Comparison of ENCODE assay signal across 8 mouse cellular contexts in genomic region chr12:84907627-84908480, GRCm38 (mm10). TPM values are rescaled to one million over a fixed set of nuclear protein-coding genes. Genes with fewer than 3 reads are reported as not detected.
DNase-seq lines count a peak whose midpoint lies in the region; ATAC-seq lines count a peak whose summit lies in the region.

No protein-coding gene starts in this region.

- H3K4me3 ChIP-seq in hindbrain, embryonic 10.5 days = no peak overlapping the region
- no peak overlapping the region for H3K4me3 ChIP-seq in hindbrain, embryonic 11.5 days (ENCODE audit: low read depth, low read length)
- H3K4me3 ChIP-seq in lung, embryonic 16.5 days (ENCODE audit: low read length) = no peak overlapping the region

- ATAC-seq in hindbrain, embryonic 11.5 days (ENCODE audit: low FRiP score) = no peak
- ATAC-seq in lung, embryonic 16.5 days (ENCODE audit: low read depth) = peak; percentile 86
- ATAC-seq in megakaryocyte progenitor cell, adult 5-6 weeks (replicated peaks; ENCODE audit: poor library complexity) = no peak

- no peaks in the 10 kb centered on the region for H3K9me3 ChIP-seq in hindbrain, embryonic 10.5 days
- no peaks in the 10 kb centered on the region for H3K9me3 ChIP-seq in hindbrain, embryonic 11.5 days (ENCODE audit: control insufficient read depth, low read length)
- H3K9me3 ChIP-seq in lung, embryonic 16.5 days (ENCODE audit: control insufficient read depth, low read length) = no peaks in the 10 kb centered on the region

- DNase-seq in hindbrain, embryonic 10.5 days (ENCODE audit: low spot score) = peak; percentile 29
- no peak for DNase-seq in hindbrain, embryonic 11.5 days (ENCODE audit: low spot score)
- DNase-seq in cerebellum, adult 9-10 months = peak; percentile 88
- DNase-seq in heart, adult 9 months (ENCODE audit: low spot score in 2 of 2) = peak; percentile 58 to 68
- no peak for DNase-seq in embryo, embryonic 10 days (ENCODE audit: low spot score)
- no peak for DNase-seq in layer of hippocampus, postnatal 36 days

- peaks cover 14% of the 10 kb centered on the region for H3K4me1 ChIP-seq in hindbrain, embryonic 10.5 days (replicated peaks)
- H3K4me1 ChIP-seq in hindbrain, embryonic 11.5 days (replicated peaks; ENCODE audit: control insufficient read depth, insufficient read depth, low read length) = no peaks in the 10 kb centered on the region
- H3K4me1 ChIP-seq in lung, embryonic 16.5 days (replicated peaks; ENCODE audit: control insufficient read depth, insufficient read depth, low read length) = peaks cover 18% of the 10 kb centered on the region

- H3K36me3 ChIP-seq in hindbrain, embryonic 10.5 days = no peaks in the 10 kb centered on the region
- H3K36me3 ChIP-seq in hindbrain, embryonic 11.5 days (ENCODE audit: control insufficient read depth, insufficient read depth, low read length) = no peaks in the 10 kb centered on the region
- no peaks in the 10 kb centered on the region for H3K36me3 ChIP-seq in lung, embryonic 16.5 days (ENCODE audit: control insufficient read depth, insufficient read depth, low read length)

- H3K27ac ChIP-seq in hindbrain, embryonic 10.5 days = peak overlapping the region; percentile 66
- no peak overlapping the region; the same call in 1 of the 2 replicates for H3K27ac ChIP-seq in hindbrain, embryonic 11.5 days (ENCODE audit: low read depth, low read length)
- peak overlapping the region; percentile 83 for H3K27ac ChIP-seq in lung, embryonic 16.5 days (ENCODE audit: low read length)

- H3K4me2 ChIP-seq in hindbrain, embryonic 11.5 days (replicated peaks; ENCODE audit: low read depth, low read length) = no peak overlapping the region
- H3K4me2 ChIP-seq in lung, embryonic 16.5 days (ENCODE audit: low read depth, low read length) = no peak overlapping the region

- WGBS in hindbrain, embryonic 10.5 days = 71% methylated on average over 10 of the region's 10 CpGs
- WGBS in hindbrain, embryonic 11.5 days = 71% methylated on average over 10 of the region's 10 CpGs
- 35% methylated on average over 10 of the region's 10 CpGs for WGBS in lung, embryonic 16.5 days

- no peaks in the 10 kb centered on the region for H3K27me3 ChIP-seq in hindbrain, embryonic 10.5 days (ENCODE audit: insufficient read depth, poor library complexity, severe bottlenecking)
- H3K27me3 ChIP-seq in hindbrain, embryonic 11.5 days (ENCODE audit: control insufficient read depth, insufficient read depth, low read length) = no peaks in the 10 kb centered on the region
- no peaks in the 10 kb centered on the region for H3K27me3 ChIP-seq in lung, embryonic 16.5 days (ENCODE audit: control insufficient read depth, insufficient read depth, low read depth, low read length)

- no peak overlapping the region for H3K9ac ChIP-seq in hindbrain, embryonic 11.5 days (ENCODE audit: low read depth, low read length)
- H3K9ac ChIP-seq in lung, embryonic 16.5 days (ENCODE audit: low read length) = no peak overlapping the region

RNA-seq across cellular contexts. Expression of gene Ltbp2, which starts 31.5 kb away (rescaled TPM):
- 0.12 and 0.17 TPM in 2 replicates for polyA plus RNA-seq in hindbrain, embryonic 10.5 days (2016; fragmentation: Nextera tagmentation; extraction: Ambion mirVana)
- 0.08 and 0.09 TPM in 2 replicates for polyA plus RNA-seq in hindbrain, embryonic 11.5 days (2014; fragmentation: Nextera tagmentation; extraction: Ambion mirVana)
- polyA plus RNA-seq in lung, embryonic 16.5 days (2015; fragmentation: Nextera tagmentation; extraction: Ambion mirVana) = 18.6 and 19.8 TPM in 2 replicates
- total RNA-seq in megakaryocyte progenitor cell, adult 5-6 weeks (2015) = not detected in 2 replicates
- 1.2 TPM in 1 of 2 replicates, not detected in the other for total RNA-seq in megakaryocyte progenitor cell, adult 5-6 weeks (2017)
- under 1 TPM; 0.40 to 0.55 TPM for total RNA-seq in layer of hippocampus, postnatal 36 days (2021)

Comparison
In these comparisons a context has a peak if more than half of its experiments do, and no peak if none do; other contexts are left out.
1. DNase-seq: peak in hindbrain, embryonic 10.5 days (single experiment), cerebellum, adult 9-10 months (single experiment) and heart, adult 9 months (2 of 2); none in hindbrain, embryonic 11.5 days (single experiment), embryo, embryonic 10 days (single experiment) and layer of hippocampus, postnatal 36 days (0 of 2).
2. RNA of gene Ltbp2, which starts 31.5 kb away (polyA plus RNA-seq): 18.6 to 19.8 TPM in lung, embryonic 16.5 days; 0.12 to 0.17 TPM in hindbrain, embryonic 10.5 days and 0.08 to 0.09 TPM in hindbrain, embryonic 11.5 days; every median in the first group is over 10 times any median in the second.